Mouse (Mus musculus) hindbrain, embryonic 15.5 days (tissue): ENCODE results near the gene Car9. TPM values are rescaled to one million over a fixed set of nuclear protein-coding genes. Genes with fewer than 3 reads are reported as not detected.
"Not testable (repeated sequence)": the region's sequence is repeated elsewhere in the genome, so short reads cannot be mapped to it uniquely, and the experiment has no call there.

ENCODE experiments used
- ATAC-seq: fragments of 200-750 bp; cut with Nextera tagmentation; 2 replicates; pipeline ENCODE4 v1.8.0; 2017; ENCODE audit warnings: low read depth, moderate number of reproducible peaks, moderate TSS enrichment; ENCODE audit not compliant: low FRiP score
- H3K27ac ChIP-seq: fragments of 300-500 bp; sonication (generic); replicated peaks from 2 replicates; pipeline ENCODE4 v1.5.1; 2015; ENCODE audit warnings: mild to moderate bottlenecking, inconsistent platforms
- H3K27me3 ChIP-seq: fragments of 300-500 bp; sonication (generic); 2 replicates; pipeline ENCODE4 v1.6.1; 2015; ENCODE audit warnings: control low read depth, inconsistent platforms
- H3K36me3 ChIP-seq: fragments of 300-500 bp; sonication (generic); 2 replicates; pipeline ENCODE4 v1.6.1; 2015; ENCODE audit warnings: control low read depth, inconsistent platforms
- H3K4me1 ChIP-seq: fragments of 300-500 bp; sonication (generic); replicated peaks from 2 replicates; pipeline ENCODE4 v1.6.1; 2015; ENCODE audit warnings: control low read depth, inconsistent platforms
- H3K4me2 ChIP-seq: fragments of 300-500 bp; sonication (generic); 2 replicates; pipeline ENCODE4 v1.6.1; 2015; ENCODE audit warnings: moderate library complexity, mild to moderate bottlenecking, inconsistent platforms
- H3K4me3 ChIP-seq: fragments of 300-500 bp; sonication (generic); 2 replicates; pipeline ENCODE4 v1.5.1; 2015; ENCODE audit warnings: mild to moderate bottlenecking, inconsistent platforms
- H3K9ac ChIP-seq: fragments of 300-500 bp; sonication (generic); 2 replicates; pipeline ENCODE4 v1.6.1; 2015; ENCODE audit warnings: inconsistent platforms
- H3K9me3 ChIP-seq: fragments of 300-500 bp; sonication (generic); 2 replicates; pipeline ENCODE4 v1.6.1; 2016; ENCODE audit warnings: control low read depth, inconsistent platforms
- WGBS: fragments of 180-500 bp; shearing (Covaris S2); methylation state at CpG from one replicate; pipeline ENCODE4 v1.1.7; 2015; 5-methylcytosine and 5-hydroxymethylcytosine counted together
- polyA plus RNA-seq: library from polyadenylated mRNA; unstranded; fragments of >200 nt; fragmentation: Nextera tagmentation; extraction: Ambion mirVana; gene quantifications from 2 replicates; pipeline ENCODE4 v1.2.1, GENCODE M21; 2015

Car9 gene
- polyA plus RNA-seq, 1 experiment from 2014 or later: 0.27 TPM

DNA sequence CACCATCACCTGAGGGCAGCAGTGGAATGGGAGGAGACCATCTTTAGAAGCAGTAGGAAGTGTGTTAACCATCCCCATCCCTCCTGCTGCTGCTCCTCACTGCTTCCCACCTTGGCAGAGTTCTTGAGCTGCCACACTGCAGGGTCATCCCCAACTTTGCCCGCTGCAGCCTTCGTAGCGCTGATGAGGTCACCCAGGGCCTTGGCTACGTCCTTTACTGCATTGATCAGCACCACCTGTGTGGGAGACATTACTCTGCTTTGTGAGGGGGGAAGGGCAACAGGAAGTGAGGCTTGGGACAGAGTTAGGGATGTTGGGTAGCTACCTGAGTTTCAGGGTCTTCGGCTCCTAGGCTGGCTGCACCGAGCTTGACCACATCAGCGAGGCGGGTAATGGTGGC, 28.9 kb downstream of the Car9 start:
- no peak for ATAC-seq
- Histone ChIP-seq H3K9ac (no peak overlapping the region), H3K36me3 (peaks cover 88% of the 10 kb centered on the region), H3K4me2 (no peak overlapping the region), H3K27ac (no peak overlapping the region), H3K4me3 (no peak overlapping the region), H3K27me3 (no peaks in the 10 kb centered on the region), H3K4me1 (no peaks in the 10 kb centered on the region), H3K9me3 (no peaks in the 10 kb centered on the region)
- 97% methylated on average over 8 of the region's 8 CpGs for WGBS

DNA sequence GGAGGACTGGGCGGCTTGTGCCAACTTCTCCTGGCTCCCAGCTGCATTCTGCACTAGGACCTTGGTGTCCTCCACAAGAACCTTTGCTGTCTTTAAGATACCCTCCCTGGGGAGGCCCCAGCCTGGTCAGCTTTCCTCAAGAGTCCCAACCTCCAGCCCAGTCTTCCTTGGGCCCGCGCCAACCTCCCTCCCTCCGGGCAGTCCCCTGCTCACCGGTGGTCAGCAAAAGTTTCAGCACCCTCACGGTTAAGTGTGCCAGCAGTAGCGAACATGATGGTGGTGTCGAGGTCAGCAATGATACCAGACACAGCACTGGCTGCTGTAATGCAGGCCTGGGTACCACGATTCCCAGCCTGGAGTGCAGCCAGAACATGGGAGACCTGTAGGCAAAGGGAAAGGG, 29.3 kb downstream of the Car9 start:
- peaks cover 91% of the 10 kb centered on the region for H3K36me3 ChIP-seq
- H3K4me2 ChIP-seq: no peak overlapping the region
- H3K27me3 ChIP-seq: no peaks in the 10 kb centered on the region
- H3K4me1 ChIP-seq: no peaks in the 10 kb centered on the region
- H3K9me3 ChIP-seq: no peaks in the 10 kb centered on the region
- no peak overlapping the region for H3K27ac ChIP-seq
- H3K9ac ChIP-seq: no peak overlapping the region
- no peak overlapping the region for H3K4me3 ChIP-seq
- no peak for ATAC-seq
- WGBS: 91% methylated on average over 9 of the region's 9 CpGs

DNA sequence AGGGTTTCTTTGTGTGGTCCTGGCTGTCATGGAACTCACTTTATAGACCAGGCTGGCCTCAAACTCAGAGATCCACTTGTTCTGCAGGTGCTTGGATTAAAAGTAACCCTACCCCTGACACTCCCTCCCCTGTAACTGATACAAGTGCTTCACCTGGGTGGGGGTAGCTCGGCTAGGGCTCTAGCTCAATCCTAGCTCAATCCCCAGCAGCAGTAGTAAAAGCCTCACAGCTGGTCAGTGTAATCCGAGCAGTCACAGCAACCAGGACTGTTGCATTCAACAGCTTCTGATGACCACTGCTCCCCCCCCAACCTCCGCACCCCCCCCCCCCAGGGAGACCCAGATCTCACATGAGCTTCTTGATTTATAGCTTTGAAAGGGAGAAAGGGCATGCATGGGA, 35.3 kb downstream of the Car9 start:
- no peak overlapping the region for H3K9ac ChIP-seq
- no peaks in the 10 kb centered on the region for H3K9me3 ChIP-seq
- no peaks in the 10 kb centered on the region for H3K27me3 ChIP-seq
- no peak overlapping the region for H3K27ac ChIP-seq
- 98% methylated on average over 3 of the region's 3 CpGs for WGBS
- H3K4me1 ChIP-seq: no peaks in the 10 kb centered on the region
- H3K4me2 ChIP-seq: no peak overlapping the region
- no peak for ATAC-seq
- no peak overlapping the region for H3K4me3 ChIP-seq
- peaks cover 96% of the 10 kb centered on the region for H3K36me3 ChIP-seq

DNA sequence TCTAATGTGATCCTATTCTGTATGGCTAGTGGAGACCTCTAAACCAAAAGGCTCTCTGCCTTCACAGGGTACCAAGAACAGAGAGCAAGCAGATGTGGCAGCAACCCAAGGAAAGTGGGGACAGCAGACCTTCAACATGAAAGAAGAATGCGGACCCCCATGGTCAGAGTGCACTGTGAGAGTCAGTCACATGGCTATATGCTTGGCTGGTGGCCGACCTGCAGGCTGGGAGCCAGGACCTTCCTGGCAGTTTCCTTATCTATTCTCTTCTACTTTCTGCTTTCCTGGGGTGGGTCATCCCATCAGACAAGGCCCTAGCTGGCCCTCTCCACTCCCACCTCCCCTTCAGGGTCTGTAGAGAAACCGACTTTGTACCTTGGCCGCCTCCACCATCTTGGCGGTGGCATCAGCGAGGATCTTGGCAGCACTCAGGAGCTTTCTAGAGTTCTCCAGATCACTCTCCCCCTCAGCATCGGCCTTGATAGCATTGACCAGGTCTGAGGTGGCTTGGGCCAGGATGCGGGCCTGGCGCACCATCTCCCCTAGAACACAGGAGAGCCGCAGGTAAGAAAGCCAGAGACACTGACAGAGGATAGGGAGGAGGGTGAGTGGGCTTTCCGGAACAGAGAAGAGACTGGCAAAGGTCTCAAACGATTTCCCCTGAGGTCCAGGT, 39.7 kb downstream of the Car9 start:
- no peaks in the 10 kb centered on the region for H3K9me3 ChIP-seq
- H3K27me3 ChIP-seq: no peaks in the 10 kb centered on the region
- WGBS: 88% methylated on average over 12 of the region's 12 CpGs
- ATAC-seq: no peak
- H3K27ac ChIP-seq: no peak overlapping the region
- peaks cover 98% of the 10 kb centered on the region for H3K36me3 ChIP-seq
- no peak overlapping the region for H3K9ac ChIP-seq
- H3K4me2 ChIP-seq: no peak overlapping the region
- no peak overlapping the region for H3K4me3 ChIP-seq
- H3K4me1 ChIP-seq: no peaks in the 10 kb centered on the region

DNA sequence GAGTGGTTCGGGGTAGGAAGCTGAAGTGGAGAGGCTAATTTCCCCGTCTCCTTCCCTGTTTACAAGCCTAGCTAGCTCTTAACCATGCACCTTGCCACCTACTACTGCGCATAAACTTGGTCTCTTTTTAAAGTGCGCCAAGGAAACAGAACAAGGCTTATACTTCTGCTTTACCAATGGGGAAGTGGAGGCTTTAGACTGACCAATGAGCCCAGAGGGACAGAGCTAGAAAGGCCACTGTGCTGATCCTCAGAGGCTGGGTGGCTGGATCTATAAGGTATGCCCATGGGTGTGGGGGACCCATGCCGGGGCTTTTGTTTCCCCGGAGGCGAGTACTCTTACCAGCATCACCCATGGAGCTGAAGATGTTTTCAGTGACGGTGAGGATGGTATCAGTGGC, 40.4 kb downstream of the Car9 start:
- Histone ChIP-seq H3K4me3 (no peak overlapping the region), H3K4me1 (no peaks in the 10 kb centered on the region), H3K27me3 (no peaks in the 10 kb centered on the region), H3K36me3 (peaks cover 97% of the 10 kb centered on the region), H3K9me3 (no peaks in the 10 kb centered on the region), H3K4me2 (no peak overlapping the region), H3K27ac (no peak overlapping the region), H3K9ac (no peak overlapping the region)
- WGBS: 92% methylated on average over 8 of the region's 8 CpGs
- no peak for ATAC-seq

DNA sequence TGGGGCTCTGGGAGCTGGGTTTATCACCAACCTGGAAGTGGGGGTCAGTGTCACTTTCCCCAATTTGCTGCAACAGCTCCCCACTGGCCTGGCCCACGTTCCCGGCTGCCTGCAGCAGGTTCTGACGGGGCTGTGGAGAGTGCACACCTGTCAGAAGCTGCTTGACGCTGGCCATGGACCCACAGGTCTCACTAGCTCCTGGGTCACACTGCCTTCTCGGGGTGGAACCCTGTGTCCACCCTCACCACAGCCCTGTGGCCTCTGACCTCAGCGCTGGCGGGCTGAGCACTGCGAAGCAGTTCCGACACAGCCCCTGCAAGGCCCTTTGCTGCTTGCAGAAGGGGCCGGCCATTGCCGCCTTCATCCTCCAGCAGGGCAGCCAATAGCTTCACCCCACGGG, 42.3 kb downstream of the Car9 start:
- H3K4me3 ChIP-seq: no peak overlapping the region
- peaks cover 97% of the 10 kb centered on the region for H3K36me3 ChIP-seq
- H3K27ac ChIP-seq: no peak overlapping the region
- no peaks in the 10 kb centered on the region for H3K27me3 ChIP-seq
- ATAC-seq: no peak
- no peak overlapping the region for H3K4me2 ChIP-seq
- 93% methylated on average over 12 of the region's 12 CpGs for WGBS
- no peak overlapping the region for H3K9ac ChIP-seq
- no peaks in the 10 kb centered on the region for H3K4me1 ChIP-seq
- H3K9me3 ChIP-seq: no peaks in the 10 kb centered on the region

DNA sequence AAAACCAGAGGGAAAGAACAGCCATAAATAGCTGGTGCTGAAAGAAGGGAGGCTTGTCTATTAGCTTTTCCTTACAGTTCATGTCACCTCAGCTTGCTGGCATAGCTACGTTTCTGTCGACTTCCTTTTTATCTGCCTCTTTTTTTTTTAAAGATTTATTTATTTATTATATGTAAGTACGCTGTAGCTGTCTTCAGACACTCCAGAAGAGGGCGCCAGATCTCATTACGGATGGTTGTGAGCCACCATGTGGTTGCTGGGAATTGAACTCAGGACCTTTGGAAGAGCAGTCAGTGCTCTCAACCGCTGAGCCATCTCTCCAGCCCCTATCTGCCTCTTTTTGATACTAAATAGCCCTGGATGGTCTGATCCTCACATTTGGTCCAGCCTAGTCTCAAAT, 45.1 kb downstream of the Car9 start:
- ATAC-seq, H3K27me3 ChIP-seq, H3K4me3 ChIP-seq, H3K27ac ChIP-seq, H3K4me1 ChIP-seq, H3K9me3 ChIP-seq, H3K9ac ChIP-seq, H3K4me2 ChIP-seq: not testable (repeated sequence)
- WGBS: 87% methylated on average over 6 of the region's 6 CpGs
- peaks cover 93% of the 10 kb centered on the region for H3K36me3 ChIP-seq

DNA sequence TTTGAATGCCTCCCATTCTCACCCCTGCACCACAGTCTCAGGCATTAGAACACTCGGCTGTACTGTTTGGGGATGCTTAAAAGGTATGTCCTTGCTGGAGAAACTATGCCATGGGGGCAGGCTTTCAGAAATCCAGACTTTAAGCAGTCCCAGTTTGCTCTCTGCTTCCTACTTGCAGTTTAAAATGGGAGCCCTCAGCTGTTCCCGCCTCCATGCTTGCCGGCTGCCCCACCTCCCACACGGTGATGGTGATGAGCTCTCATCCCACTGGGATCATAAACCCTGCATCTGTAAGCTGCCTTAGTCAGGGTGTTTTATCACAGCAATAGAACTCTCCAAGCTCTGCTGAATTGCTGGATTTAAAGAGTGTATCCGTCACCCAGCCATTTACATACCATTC, 45.7 kb downstream of the Car9 start:
- H3K36me3 ChIP-seq: peaks cover 87% of the 10 kb centered on the region
- ATAC-seq: no peak
- WGBS: 90% methylated on average over 5 of the region's 5 CpGs

DNA sequence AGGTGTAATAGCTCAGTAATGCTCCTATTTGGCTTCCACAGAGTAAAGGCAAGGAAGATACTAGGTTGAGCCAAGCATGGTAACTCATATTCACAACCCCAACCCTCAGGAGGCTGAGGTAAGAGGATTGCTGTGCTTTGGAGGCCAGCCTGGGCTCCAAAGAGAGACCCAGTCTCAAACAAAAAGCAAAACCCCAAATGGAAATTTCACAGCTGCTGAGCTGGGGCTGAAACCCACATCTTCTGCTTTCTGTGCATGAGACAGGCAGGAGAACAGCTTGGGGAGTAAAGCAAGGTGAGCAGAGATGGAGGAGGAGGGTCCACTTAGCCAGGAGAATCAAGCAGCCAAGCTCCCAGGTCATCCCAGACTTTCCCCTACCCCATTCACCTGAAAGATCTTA, 47.1 kb downstream of the Car9 start:
- ATAC-seq: no peak
- peaks cover 73% of the 10 kb centered on the region for H3K36me3 ChIP-seq
- no peak overlapping the region for H3K4me2 ChIP-seq
- H3K4me3 ChIP-seq: no peak overlapping the region
- H3K27ac ChIP-seq: no peak overlapping the region
- peaks cover 8% of the 10 kb centered on the region for H3K4me1 ChIP-seq
- H3K27me3 ChIP-seq: no peaks in the 10 kb centered on the region
- no peak overlapping the region for H3K9ac ChIP-seq
- H3K9me3 ChIP-seq: no peaks in the 10 kb centered on the region

More for the DNA sequence above, 45.7 kb downstream of the Car9 start:
- Histone ChIP-seq H3K27me3 (no peaks in the 10 kb centered on the region), H3K9me3 (no peaks in the 10 kb centered on the region), H3K27ac (no peak overlapping the region), H3K4me1 (no peaks in the 10 kb centered on the region), H3K4me2 (no peak overlapping the region), H3K9ac (no peak overlapping the region), H3K4me3 (no peak overlapping the region)

DNA sequence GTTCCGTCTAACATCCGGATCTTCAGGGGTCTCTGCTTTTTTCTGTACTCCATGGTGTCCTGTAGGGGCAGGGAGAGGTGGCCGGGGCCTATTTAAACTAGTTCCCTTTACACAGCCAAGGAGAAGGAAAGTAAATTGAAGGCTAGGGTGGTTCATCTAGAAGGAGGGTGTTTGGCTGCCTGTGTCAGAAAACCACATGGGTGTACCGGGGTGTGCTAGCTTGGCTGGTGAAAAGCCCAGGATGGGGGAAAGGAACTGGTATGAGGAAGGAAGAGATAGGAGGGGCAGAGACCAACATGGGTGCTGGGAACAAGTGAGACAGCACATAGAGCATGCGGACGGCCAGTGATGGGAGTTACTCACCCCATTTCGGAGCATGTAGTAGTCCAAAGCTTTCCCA, 49.2 kb downstream of the Car9 start:
- Histone ChIP-seq H3K27ac (no peak overlapping the region), H3K4me3 (no peak overlapping the region), H3K4me1 (peaks cover 27% of the 10 kb centered on the region), H3K36me3 (peaks cover 53% of the 10 kb centered on the region), H3K4me2 (no peak overlapping the region), H3K9ac (no peak overlapping the region), H3K9me3 (no peaks in the 10 kb centered on the region), H3K27me3 (no peaks in the 10 kb centered on the region)
- WGBS: 97% methylated on average over 7 of the region's 7 CpGs
- ATAC-seq: no peak

DNA sequence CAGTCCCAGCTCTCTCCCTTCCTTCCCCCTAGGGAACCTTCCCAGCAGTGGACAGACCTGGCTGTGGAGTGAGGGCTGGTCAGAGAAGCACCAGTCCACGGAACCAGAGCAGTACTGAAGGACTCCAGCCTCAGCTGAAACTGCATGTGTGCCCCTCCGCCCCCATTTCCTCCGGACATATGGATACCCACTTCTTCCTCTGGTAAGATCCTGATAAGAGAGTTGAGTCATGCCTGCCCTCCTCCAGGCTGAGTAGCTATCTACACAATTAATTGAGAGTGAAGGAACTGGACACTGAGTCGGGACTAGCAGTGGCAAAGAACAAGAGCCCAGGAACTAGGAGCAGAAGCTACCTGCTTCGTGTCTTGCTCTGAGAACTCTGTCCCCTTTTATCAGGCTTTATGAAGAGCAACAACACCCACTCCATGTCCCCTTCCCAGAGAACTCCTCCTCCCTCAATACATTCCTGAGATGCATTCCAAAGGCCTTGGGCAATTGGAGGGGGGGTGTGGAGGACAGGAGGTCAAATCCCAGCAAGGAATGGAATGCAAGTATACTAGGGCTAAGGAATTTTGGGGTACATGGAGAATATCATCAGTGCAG, 51.4 kb downstream of the Car9 start:
- Histone ChIP-seq H3K9me3 (no peaks in the 10 kb centered on the region), H3K27me3 (no peaks in the 10 kb centered on the region), H3K4me3 (no peak overlapping the region), H3K9ac (no peak overlapping the region), H3K4me1 (peaks cover 37% of the 10 kb centered on the region), H3K4me2 (peak overlapping the region; percentile 32), H3K36me3 (peaks cover 33% of the 10 kb centered on the region), H3K27ac (no peak overlapping the region)
- 41% methylated on average over 5 of the region's 5 CpGs for WGBS
- no peak for ATAC-seq

DNA sequence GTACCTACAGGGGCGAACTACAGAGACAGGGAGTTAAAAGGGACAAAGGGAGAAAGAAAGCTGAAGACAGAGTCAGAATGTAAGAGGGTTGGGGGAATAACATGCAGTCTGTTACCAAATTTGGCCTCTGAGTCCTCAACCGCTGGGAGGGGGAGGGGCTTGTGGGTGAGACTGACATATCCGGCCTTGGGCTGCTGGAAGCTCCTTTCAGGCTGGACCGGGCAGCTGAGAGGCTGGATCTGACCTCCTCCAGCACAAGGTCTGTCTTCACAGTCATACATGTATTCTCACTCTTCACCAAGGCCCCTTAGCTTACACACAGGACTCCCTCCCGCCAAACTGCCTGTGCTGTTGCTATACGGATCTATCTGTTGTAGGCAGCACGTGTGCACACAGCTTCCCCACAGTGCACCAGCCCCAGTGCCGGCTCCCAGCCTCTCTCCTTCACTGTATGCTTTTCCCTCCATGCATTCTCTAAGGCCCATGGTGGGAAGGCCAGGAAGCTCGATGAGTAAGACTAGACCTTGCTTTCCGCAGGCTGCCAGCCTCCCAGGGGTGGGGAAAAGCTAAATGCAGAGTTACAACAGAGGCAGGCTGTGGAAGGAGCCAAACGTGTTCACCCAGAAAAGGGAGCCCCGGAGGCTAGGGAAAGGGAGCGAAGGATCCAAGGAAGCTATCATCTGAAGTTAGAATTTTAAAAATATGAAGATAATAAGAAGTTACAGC, 52.0 kb downstream of the Car9 start:
- H3K27me3 ChIP-seq: no peaks in the 10 kb centered on the region
- H3K4me1 ChIP-seq: peaks cover 43% of the 10 kb centered on the region
- peaks cover 28% of the 10 kb centered on the region for H3K36me3 ChIP-seq
- WGBS: 25% methylated on average over 13 of the region's 13 CpGs
- peak overlapping the region; percentile 11; the same call in 1 of the 2 replicates for H3K27ac ChIP-seq
- no peak overlapping the region for H3K9ac ChIP-seq
- no peak for ATAC-seq
- H3K4me2 ChIP-seq: peak overlapping the region; percentile 32
- H3K4me3 ChIP-seq: no peak overlapping the region
- no peaks in the 10 kb centered on the region for H3K9me3 ChIP-seq
